Mouse (Mus musculus): ENCODE data around the gene Olfr58. TPM values are rescaled to one million over a fixed set of nuclear protein-coding genes. Genes with fewer than 3 reads are reported as not detected.
"Not testable (repeated sequence)": the region's sequence is repeated elsewhere in the genome, so short reads cannot be mapped to it uniquely, and the experiment has no call there.

Olfr58 gene
- polyA plus RNA-seq (2015; fragmentation: Nextera tagmentation; extraction: Ambion mirVana), result not detected in 2 replicates

DNA sequence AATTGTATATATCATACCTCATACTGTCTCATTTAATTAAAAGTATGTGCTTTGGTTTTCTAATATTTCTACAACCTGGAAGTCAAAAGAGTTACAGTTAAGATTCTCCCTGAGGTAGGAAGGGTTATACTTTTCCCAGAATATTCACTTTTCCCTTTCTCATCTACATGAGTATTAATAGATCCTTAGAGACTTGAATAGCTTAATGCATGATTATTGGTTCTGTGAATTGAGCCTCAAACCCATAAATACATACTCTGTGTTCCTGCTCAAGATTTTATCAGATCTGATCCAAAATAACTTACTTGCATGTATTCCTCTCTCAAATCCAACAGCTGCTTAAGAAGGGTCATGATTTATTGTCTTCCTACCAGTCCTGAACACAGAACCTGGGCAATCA is at the start of gene Olfr58:
TSS of gene Olfr58 (plus strand) at position 301 of the 400 bp plus-strand sequence.
- no peaks in the 10 kb centered on the region for H3K27me3 ChIP-seq (replicated peaks; ENCODE audit: insufficient read depth, low read length)
- ATAC-seq (no peak), DNase-seq (ENCODE audit: low spot score) (no peak)
- H3K4me1 ChIP-seq (ENCODE audit: insufficient read depth, low read depth, low read length), result no peaks in the 10 kb centered on the region
- TF ChIP-seq CTCF (IDR thresholded peaks at IDR 0.05) (no peak), EP300 (IDR thresholded peaks at IDR 0.05) (no peak)
- H3K4me3 ChIP-seq (ENCODE audit: low read depth, low read length), result no peak within 1 kb of the TSS
- H3K4me2 ChIP-seq (replicated peaks; ENCODE audit: low read depth, low read length), result no peak within 1 kb of the TSS
- no peaks in the 10 kb centered on the region for H3K36me3 ChIP-seq (ENCODE audit: insufficient read depth, low read length)
- no peak within 1 kb of the TSS for H3K9ac ChIP-seq (replicated peaks; ENCODE audit: low read depth)
- H3K9me3 ChIP-seq (ENCODE audit: low read length), result no peaks in the 10 kb centered on the region
- no peak within 1 kb of the TSS for H3K27ac ChIP-seq (ENCODE audit: low read length)

GRCm38 (mm10) chr9:19769136-19769535 is 10.9 kb upstream of the Olfr58 start:
- no peak for DNase-seq (ENCODE audit: low spot score)
- Histone ChIP-seq H3K4me1 (ENCODE audit: insufficient read depth, low read depth, low read length) (no peaks in the 10 kb centered on the region), H3K36me3 (ENCODE audit: insufficient read depth, low read length) (no peaks in the 10 kb centered on the region), H3K9ac (replicated peaks; ENCODE audit: low read depth) (no peak overlapping the region), H3K27ac (ENCODE audit: low read length) (no peak overlapping the region), H3K4me2 (replicated peaks; ENCODE audit: low read depth, low read length) (no peak overlapping the region), H3K4me3 (ENCODE audit: low read depth, low read length) (no peak overlapping the region), H3K9me3 (ENCODE audit: low read length) (no peaks in the 10 kb centered on the region), H3K27me3 (replicated peaks; ENCODE audit: insufficient read depth, low read length) (no peaks in the 10 kb centered on the region)
- WGBS, result 81% methylated on average over 14 of the region's 14 CpGs
- no peak for TF ChIP-seq CTCF (IDR thresholded peaks at IDR 0.05)
- no peak for TF ChIP-seq EP300 (IDR thresholded peaks at IDR 0.05)
- ATAC-seq, result no peak

DNA sequence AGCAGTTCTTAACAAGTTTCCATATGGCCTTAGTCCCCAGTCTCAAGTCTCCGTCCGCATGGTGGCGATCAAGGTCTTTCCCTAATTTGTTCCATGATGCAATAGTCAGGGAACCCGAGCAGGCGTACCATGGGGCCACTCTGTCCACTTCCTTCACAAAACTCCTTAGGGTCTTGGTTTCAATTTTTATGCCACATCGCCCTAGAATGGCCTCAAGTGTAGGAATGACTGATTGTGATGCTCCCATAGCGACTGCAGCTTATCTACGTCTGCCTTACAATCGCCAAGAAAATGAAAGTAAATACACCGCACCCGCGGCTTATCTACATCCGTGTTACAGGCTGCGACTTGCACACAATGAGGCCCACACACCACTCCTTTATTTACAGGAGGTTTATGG is 10.4 kb upstream of the Olfr58 start:
- ATAC-seq (no peak), DNase-seq (ENCODE audit: low spot score) (no peak)
- Histone ChIP-seq H3K36me3 (ENCODE audit: insufficient read depth, low read length) (no peaks in the 10 kb centered on the region), H3K4me2 (replicated peaks; ENCODE audit: low read depth, low read length) (no peak overlapping the region), H3K27me3 (replicated peaks; ENCODE audit: insufficient read depth, low read length) (no peaks in the 10 kb centered on the region), H3K4me1 (ENCODE audit: insufficient read depth, low read depth, low read length) (no peaks in the 10 kb centered on the region), H3K9ac (replicated peaks; ENCODE audit: low read depth) (no peak overlapping the region), H3K9me3 (ENCODE audit: low read length) (no peaks in the 10 kb centered on the region), H3K27ac (ENCODE audit: low read length) (no peak overlapping the region), H3K4me3 (ENCODE audit: low read depth, low read length) (no peak overlapping the region)
- TF ChIP-seq CTCF (IDR thresholded peaks at IDR 0.05) (no peak), EP300 (IDR thresholded peaks at IDR 0.05) (no peak)
- 87% methylated on average over 14 of the region's 14 CpGs for WGBS

- H3K9me3 ChIP-seq (ENCODE audit: low read length), result no peaks in the 10 kb centered on the region
- H3K4me2 ChIP-seq (replicated peaks; ENCODE audit: low read depth, low read length), result no peak overlapping the region
- DNase-seq (ENCODE audit: low spot score) (no peak), ATAC-seq (no peak)
- H3K4me1 ChIP-seq (ENCODE audit: insufficient read depth, low read depth, low read length), result no peaks in the 10 kb centered on the region
- H3K27me3 ChIP-seq (replicated peaks; ENCODE audit: insufficient read depth, low read length), result no peaks in the 10 kb centered on the region
- no peaks in the 10 kb centered on the region for H3K36me3 ChIP-seq (ENCODE audit: insufficient read depth, low read length)
- no peak overlapping the region for H3K4me3 ChIP-seq (ENCODE audit: low read depth, low read length)
- TF ChIP-seq CTCF (IDR thresholded peaks at IDR 0.05) (no peak), EP300 (IDR thresholded peaks at IDR 0.05) (no peak)
- no peak overlapping the region for H3K27ac ChIP-seq (ENCODE audit: low read length)
- no peak overlapping the region for H3K9ac ChIP-seq (replicated peaks; ENCODE audit: low read depth)
- 72% methylated on average over 1 of the region's 1 CpGs for WGBS
These were observed 22.9 kb downstream of the Olfr58 start for GRCm38 (mm10) chr9:19803000-19803399.

DNA sequence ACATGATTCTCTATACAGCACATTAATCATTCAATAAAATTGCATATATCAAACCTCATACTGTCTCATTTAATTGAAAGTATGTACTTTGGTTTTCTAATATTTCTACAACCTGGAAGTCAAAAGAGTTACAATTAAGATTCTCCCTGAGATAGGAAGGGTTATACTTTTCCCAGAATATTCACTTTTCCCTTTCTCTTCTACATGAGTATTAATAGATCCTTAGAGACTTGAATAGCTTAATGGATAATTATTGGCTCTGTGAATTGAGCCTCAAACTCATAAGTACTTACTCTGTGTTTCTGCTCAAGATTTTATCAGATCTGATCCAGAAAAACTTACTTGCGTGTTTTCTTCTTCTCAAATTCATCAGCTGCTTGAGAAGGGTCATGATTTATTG is 24.5 kb downstream of the Olfr58 start, which contains the start of gene Olfr859:
TSS of gene Olfr859 (plus strand) at position 301 of the 400 bp plus-strand sequence.
- not testable (repeated sequence) for DNase-seq (ENCODE audit: low spot score); H3K27me3 ChIP-seq (replicated peaks; ENCODE audit: insufficient read depth, low read length); H3K27ac ChIP-seq (ENCODE audit: low read length); H3K4me1 ChIP-seq (ENCODE audit: insufficient read depth, low read depth, low read length); ATAC-seq; H3K9me3 ChIP-seq (ENCODE audit: low read length); H3K4me3 ChIP-seq (ENCODE audit: low read depth, low read length); H3K9ac ChIP-seq (replicated peaks; ENCODE audit: low read depth); H3K4me2 ChIP-seq (replicated peaks; ENCODE audit: low read depth, low read length); H3K36me3 ChIP-seq (ENCODE audit: insufficient read depth, low read length)
- WGBS, result 53% methylated on average over 1 of the region's 1 CpGs

Other genes starting within 250 kb of the Olfr58 start
- not detected in 2 replicates for gene Olfr853, start 239.2 kb upstream of the Olfr58 start, polyA plus RNA-seq (2015; fragmentation: Nextera tagmentation; extraction: Ambion mirVana)
- not detected in 2 replicates for gene Olfr854, start 212.9 kb upstream of the Olfr58 start, polyA plus RNA-seq (2015; fragmentation: Nextera tagmentation; extraction: Ambion mirVana)
- gene Olfr855, start 197.7 kb upstream of the Olfr58 start, polyA plus RNA-seq (2015; fragmentation: Nextera tagmentation; extraction: Ambion mirVana), result not detected in 2 replicates
- gene Zfp317, start 158.2 kb upstream of the Olfr58 start, polyA plus RNA-seq (2015; fragmentation: Nextera tagmentation; extraction: Ambion mirVana), result 12.0 and 13.9 TPM in 2 replicates
- not detected in 2 replicates for gene Olfr857, start 70.8 kb upstream of the Olfr58 start, polyA plus RNA-seq (2015; fragmentation: Nextera tagmentation; extraction: Ambion mirVana)
- gene Olfr859, start 24.6 kb downstream of the Olfr58 start, polyA plus RNA-seq (2015; fragmentation: Nextera tagmentation; extraction: Ambion mirVana), result not detected in 2 replicates
- not detected in 2 replicates for gene Olfr860, start 69.5 kb downstream of the Olfr58 start, polyA plus RNA-seq (2015; fragmentation: Nextera tagmentation; extraction: Ambion mirVana)
- gene Olfr862, start 107.7 kb downstream of the Olfr58 start, polyA plus RNA-seq (2015; fragmentation: Nextera tagmentation; extraction: Ambion mirVana), result not detected in 2 replicates
- gene Olfr77, start 136.6 kb downstream of the Olfr58 start, polyA plus RNA-seq (2015; fragmentation: Nextera tagmentation; extraction: Ambion mirVana), result 0.19 and 0.23 TPM in 2 replicates
- gene Olfr866, start 247.8 kb downstream of the Olfr58 start, polyA plus RNA-seq (2015; fragmentation: Nextera tagmentation; extraction: Ambion mirVana), result not detected in 2 replicates